ENCODE assay signal across 27 mouse cellular contexts in genomic region chr13:23427401-23427910, GRCm38 (mm10). TPM values are rescaled to one million over a fixed set of nuclear protein-coding genes. Genes with fewer than 3 reads are reported as not detected.
DNase-seq lines count a peak whose midpoint lies in the region; ATAC-seq and TF ChIP-seq lines count a peak whose summit lies in the region.
"Had no signal": no experiment of that assay in that cellular context is flagged by ENCODE, and none has a peak within 500 bp of the region (broad histone marks: within the 10 kb centered on the region; RNA-seq: fewer than 3 reads in every experiment).

No protein-coding gene starts in this region.

- H3K4me3 ChIP-seq in lung, embryonic 14.5 days (ENCODE audit: low read depth, low read length): no peak overlapping the region
- no peak overlapping the region for H3K4me3 ChIP-seq in lung, adult 2 months (replicated peaks; ENCODE audit: extremely low read depth, low read depth, low read length)
- H3K4me3 ChIP-seq in embryonic facial prominence, embryonic 10.5 days: peak overlapping the region; percentile 95; the same call in 1 of the 2 replicates
- no peak overlapping the region for H3K4me3 ChIP-seq in left cerebral cortex, adult 2 months
- H3K4me3 ChIP-seq: forebrain, embryonic 12.5 days; heart, embryonic 13.5 days; hindbrain, embryonic 13.5 days; limb, embryonic 10.5 days; midbrain, embryonic 12.5 days had no signal

- no peak for TF ChIP-seq CTCF in lung, embryonic 14.5 days (IDR thresholded peaks at IDR 0.05; ENCODE audit: low read depth)
- no peak for TF ChIP-seq CTCF in lung, adult 2 months (IDR thresholded peaks at IDR 0.05; ENCODE audit: insufficient read depth, low read length)
- TF ChIP-seq CTCF in left cerebral cortex, adult 2 months (IDR thresholded peaks at IDR 0.05): no peak

- H3K9me3 ChIP-seq in lung, embryonic 14.5 days (ENCODE audit: low read depth, low read length): no peaks in the 10 kb centered on the region
- no peaks in the 10 kb centered on the region for H3K9me3 ChIP-seq in embryonic facial prominence, embryonic 10.5 days
- H3K9me3 ChIP-seq: forebrain, embryonic 12.5 days; heart, embryonic 13.5 days; hindbrain, embryonic 13.5 days; limb, embryonic 10.5 days; midbrain, embryonic 12.5 days had no signal

- no peak for ATAC-seq in lung, embryonic 14.5 days (ENCODE audit: insufficient read depth)
- no peak for ATAC-seq in erythroblast, adult 5-6 weeks (replicated peaks; ENCODE audit: low FRiP score, poor library complexity, severe bottlenecking)
- ATAC-seq: inflammation-experienced regulatory T-cells, adult 6 months; Patski had no signal

- H3K4me2 ChIP-seq in lung, embryonic 14.5 days: peak overlapping the region; percentile 35
- H3K4me2 ChIP-seq: forebrain, embryonic 12.5 days; heart, embryonic 13.5 days; hindbrain, embryonic 13.5 days; midbrain, embryonic 12.5 days had no signal

- no peak overlapping the region; the same call in 1 of the 2 replicates for H3K9ac ChIP-seq in lung, embryonic 14.5 days
- H3K9ac ChIP-seq: forebrain, embryonic 12.5 days; heart, embryonic 13.5 days; hindbrain, embryonic 13.5 days; midbrain, embryonic 12.5 days had no signal

- no peak for TF ChIP-seq POLR2A in lung, adult 2 months (IDR thresholded peaks at IDR 0.05; ENCODE audit: borderline replicate concordance, extremely low read depth, low read depth, low read length)

- no peaks in the 10 kb centered on the region for H3K27me3 ChIP-seq in lung, embryonic 14.5 days (ENCODE audit: insufficient read depth, low read length)
- H3K27me3 ChIP-seq in embryonic facial prominence, embryonic 10.5 days (replicated peaks; ENCODE audit: low read depth, poor library complexity, severe bottlenecking): no peaks in the 10 kb centered on the region
- H3K27me3 ChIP-seq: forebrain, embryonic 12.5 days; heart, embryonic 13.5 days; hindbrain, embryonic 13.5 days; midbrain, embryonic 12.5 days; Patski had no signal

- H3K36me3 ChIP-seq in lung, embryonic 14.5 days (ENCODE audit: insufficient read depth): no peaks in the 10 kb centered on the region
- peaks cover 2% of the 10 kb centered on the region for H3K36me3 ChIP-seq in embryonic facial prominence, embryonic 10.5 days (replicated peaks)
- H3K36me3 ChIP-seq: forebrain, embryonic 12.5 days; hindbrain, embryonic 13.5 days; midbrain, embryonic 12.5 days had no signal

- H3K4me1 ChIP-seq in lung, embryonic 14.5 days (ENCODE audit: insufficient read depth): peaks cover 2% of the 10 kb centered on the region; the same call in 1 of the 2 replicates
- peaks cover 2% of the 10 kb centered on the region; the same call in 1 of the 2 replicates for H3K4me1 ChIP-seq in lung, adult 2 months (ENCODE audit: control insufficient read depth, insufficient read depth, low read length)
- peaks cover 16% of the 10 kb centered on the region for H3K4me1 ChIP-seq in embryonic facial prominence, embryonic 10.5 days

- WGBS in lung, embryonic 14.5 days: 45% methylated on average over 10 of the region's 10 CpGs
- WGBS in lung, adult 2 months: 55% methylated on average over 10 of the region's 10 CpGs
- 63% methylated on average over 10 of the region's 10 CpGs for WGBS in embryonic facial prominence, embryonic 10.5 days

- intact Hi-C loops in left cerebral cortex, adult 2 months (cut with DNase I): no loop called here

- DNase-seq in heart, adult 11 months: peak; percentile 30
- no peak for DNase-seq in heart, adult 9 months (ENCODE audit: low spot score in 2 of 2)
- DNase-seq in lung, embryonic 14.5 days: peak; percentile 67
- DNase-seq in lung, adult 2 months: no peak
- no peak for DNase-seq in embryonic facial prominence, embryonic 10.5 days (ENCODE audit: low spot score)
- no peak for DNase-seq in left cerebral cortex, adult 2 months (ENCODE audit: extremely low spot score in 1 of 2, low spot score in 2 of 2)
- no peak for DNase-seq in kidney, adult 8-10 months
- DNase-seq: adrenal gland, postnatal 36 days; cerebellum, adult 11 months; heart, postnatal 14 days; kidney, adult 18-20 months; kidney, postnatal 10 days; thymus, adult 18-20 months had no signal

- H3K27ac ChIP-seq in lung, embryonic 14.5 days (ENCODE audit: low read depth): no peak overlapping the region
- no peak overlapping the region for H3K27ac ChIP-seq in embryonic facial prominence, embryonic 10.5 days (replicated peaks)
- H3K27ac ChIP-seq in left cerebral cortex, adult 2 months: no peak overlapping the region
- H3K27ac ChIP-seq: forebrain, embryonic 12.5 days; heart, embryonic 13.5 days; hindbrain, embryonic 13.5 days; limb, embryonic 10.5 days; midbrain, embryonic 12.5 days had no signal

RNA-seq across cellular contexts. Expression of gene Abt1, which starts 3.8 kb away (rescaled TPM):
- polyA plus RNA-seq in lung, embryonic 14.5 days (2014; fragmentation: Nextera tagmentation; extraction: Ambion mirVana): 12.7 and 13.5 TPM in 2 replicates
- polyA plus RNA-seq in lung, adult 2 months (2012; rRNA removed): 2.7 and 3.3 TPM in 2 replicates
- 15.0 and 15.6 TPM in 2 replicates for polyA plus RNA-seq in embryonic facial prominence, embryonic 10.5 days (2016; fragmentation: Nextera tagmentation; extraction: Ambion mirVana)
- 1.7 and 1.9 TPM in 2 replicates for total RNA-seq in erythroblast, adult 5-6 weeks (2015; ENCODE audit: low replicate concordance)
- 1.4 and 1.7 TPM in 2 replicates for total RNA-seq in erythroblast, adult 5-6 weeks (2017; ENCODE audit: low replicate concordance)
- 1 to 10 TPM; 8.9 to 9.8 TPM for total RNA-seq in left cerebral cortex, adult 2 months (2021)

RNA-seq across cellular contexts. Expression of gene Btn1a1, which starts 38.2 kb away (rescaled TPM):
- 0.07 and 0.18 TPM in 2 replicates for polyA plus RNA-seq in lung, embryonic 14.5 days (2014; fragmentation: Nextera tagmentation; extraction: Ambion mirVana)
- not detected in 2 replicates for polyA plus RNA-seq in lung, adult 2 months (2012; rRNA removed)
- 0.12 and 0.16 TPM in 2 replicates for polyA plus RNA-seq in embryonic facial prominence, embryonic 10.5 days (2016; fragmentation: Nextera tagmentation; extraction: Ambion mirVana)
- total RNA-seq in erythroblast, adult 5-6 weeks (2015; ENCODE audit: low replicate concordance): 4.2 and 4.4 TPM in 2 replicates
- total RNA-seq in erythroblast, adult 5-6 weeks (2017; ENCODE audit: low replicate concordance): 6.5 and 15.5 TPM in 2 replicates
- total RNA-seq in left cerebral cortex, adult 2 months (2021): not detected
- total RNA-seq: adrenal gland, postnatal 36 days; gastrocnemius, postnatal 4 days; heart, postnatal 14 days; layer of hippocampus, postnatal 14 days; liver, adult 2 months; megakaryocyte progenitor cell, adult 5-6 weeks; monocyte, adult 5-6 weeks; neutrophil, adult 5-6 weeks had no signal
- polyA plus RNA-seq: inflammation-experienced regulatory T-cells, adult 6 months; liver, adult 2 months; midbrain, embryonic 12.5 days had no signal

RNA-seq across cellular contexts. Expression of gene Zfp322a, which starts 58.4 kb away (rescaled TPM):
- 54.5 and 59.3 TPM in 2 replicates for polyA plus RNA-seq in lung, embryonic 14.5 days (2014; fragmentation: Nextera tagmentation; extraction: Ambion mirVana)
- 1.4 and 2.4 TPM in 2 replicates for polyA plus RNA-seq in lung, adult 2 months (2012; rRNA removed)
- 59.9 and 60.6 TPM in 2 replicates for polyA plus RNA-seq in embryonic facial prominence, embryonic 10.5 days (2016; fragmentation: Nextera tagmentation; extraction: Ambion mirVana)
- 10.4 and 10.8 TPM in 2 replicates for total RNA-seq in erythroblast, adult 5-6 weeks (2015; ENCODE audit: low replicate concordance)
- 10.9 and 11.2 TPM in 2 replicates for total RNA-seq in erythroblast, adult 5-6 weeks (2017; ENCODE audit: low replicate concordance)
- total RNA-seq in left cerebral cortex, adult 2 months (2021): 10 to 100 TPM; 29.8 to 33.3 TPM

Comparison
In these comparisons a context has a peak if more than half of its experiments do, and no peak if none do; other contexts are left out.
1. DNase-seq: peak in heart, adult 11 months (single experiment) and lung, embryonic 14.5 days (single experiment); none in heart, adult 9 months (0 of 2), lung, adult 2 months (single experiment), embryonic facial prominence, embryonic 10.5 days (single experiment), left cerebral cortex, adult 2 months (0 of 2) and kidney, adult 8-10 months (0 of 2).
2. RNA of gene Zfp322a, which starts 58.4 kb away (polyA plus RNA-seq): 59.9 to 60.6 TPM in embryonic facial prominence, embryonic 10.5 days and 54.5 to 59.3 TPM in lung, embryonic 14.5 days; 1.4 to 2.4 TPM in lung, adult 2 months; every median in the first group is over 10 times any median in the second.